Mouse (Mus musculus) midbrain, embryonic 14.5 days (tissue): ENCODE data around the gene Cnot6. TPM values are rescaled to one million over a fixed set of nuclear protein-coding genes. Genes with fewer than 3 reads are reported as not detected.

Experiments used
- ATAC-seq: fragments of 200-750 bp; cut with Nextera tagmentation; 2 replicates; pipeline ENCODE4 v1.8.0; 2017; ENCODE audit warnings: moderate number of reproducible peaks, moderate library complexity; ENCODE audit not compliant: low FRiP score, low TSS enrichment
- DNase-seq: peaks from one replicate; pipeline ENCODE4 v3.0.0-alpha.2; 2015
- H3K27ac ChIP-seq: fragments of 300-500 bp; sonication (generic); replicated peaks from 2 replicates; pipeline ENCODE4 v1.5.1; 2014; ENCODE audit warnings: mild to moderate bottlenecking, low read depth, low read length, moderate library complexity
- H3K27me3 ChIP-seq: fragments of 300-500 bp; sonication (generic); 2 replicates; pipeline ENCODE4 v1.6.1; 2014; ENCODE audit warnings: low read length, control low read depth, mixed read lengths; ENCODE audit not compliant: control insufficient read depth, insufficient read depth
- H3K36me3 ChIP-seq: fragments of 300-500 bp; sonication (generic); 2 replicates; pipeline ENCODE4 v1.6.1; 2014; ENCODE audit warnings: low read length, control low read depth; ENCODE audit not compliant: control insufficient read depth, insufficient read depth
- H3K4me1 ChIP-seq: fragments of 300-500 bp; sonication (generic); 2 replicates; pipeline ENCODE4 v1.6.1; 2014; ENCODE audit warnings: mild to moderate bottlenecking, antibody characterized with exemption, low read length, control low read depth; ENCODE audit not compliant: control insufficient read depth, insufficient read depth
- H3K4me2 ChIP-seq: fragments of 300-500 bp; sonication (generic); 2 replicates; pipeline ENCODE4 v1.6.1; 2014; ENCODE audit warnings: mild to moderate bottlenecking, low read length, moderate library complexity
- H3K4me3 ChIP-seq: fragments of 300-500 bp; sonication (generic); replicated peaks from 2 replicates; pipeline ENCODE4 v1.5.1; 2014; ENCODE audit warnings: low read depth, low read length
- H3K9ac ChIP-seq: fragments of 300-500 bp; sonication (generic); replicated peaks from 2 replicates; pipeline ENCODE4 v1.6.1; 2014; ENCODE audit warnings: mild to moderate bottlenecking, low read length, moderate library complexity
- H3K9me3 ChIP-seq: fragments of 300-500 bp; sonication (generic); 2 replicates; pipeline ENCODE4 v1.6.1; 2016; ENCODE audit warnings: low read length, control low read depth, mixed read lengths; ENCODE audit not compliant: control insufficient read depth
- WGBS: fragments of 180-500 bp; shearing (Covaris S2); extraction: QIAGEN DNeasy Blood & Tissue Kit; methylation state at CpG from one replicate; pipeline ENCODE4 v1.1.7; 2014; 5-methylcytosine and 5-hydroxymethylcytosine counted together
- polyA plus RNA-seq: library from polyadenylated mRNA; unstranded; fragments of >200 nt; fragmentation: Nextera tagmentation; extraction: Ambion mirVana; gene quantifications from 2 replicates; pipeline ENCODE4 v1.2.1, GENCODE M21; 2014

The Cnot6 gene
- polyA plus RNA-seq, 1 experiment from 2014 or later, result 57.6 TPM

- ATAC-seq (no peak), DNase-seq (peak; percentile 8)
- Histone ChIP-seq H3K36me3 (no peaks in the 10 kb centered on the region), H3K9me3 (no peaks in the 10 kb centered on the region), H3K27me3 (peaks cover 39% of the 10 kb centered on the region), H3K9ac (no peak overlapping the region), H3K4me2 (peak overlapping the region; percentile 50), H3K27ac (no peak overlapping the region), H3K4me1 (peaks cover 9% of the 10 kb centered on the region; the same call in 1 of the 2 replicates), H3K4me3 (peak overlapping the region; percentile 22)
- 6% methylated on average over 22 of the region's 22 CpGs for WGBS
Observed at GRCm38 (mm10) chr11:49634101-49634500, 78.4 kb downstream of the Cnot6 start.

- DNase-seq (no peak), ATAC-seq (no peak)
- Histone ChIP-seq H3K27ac (no peak overlapping the region), H3K9ac (no peak overlapping the region), H3K4me1 (peaks cover 9% of the 10 kb centered on the region; the same call in 1 of the 2 replicates), H3K27me3 (peaks cover 39% of the 10 kb centered on the region), H3K9me3 (no peaks in the 10 kb centered on the region), H3K4me3 (no peak overlapping the region), H3K4me2 (no peak overlapping the region), H3K36me3 (no peaks in the 10 kb centered on the region)
- WGBS, result 85% methylated on average over 2 of the region's 2 CpGs
Observed at GRCm38 (mm10) chr11:49632256-49632655, 80.3 kb downstream of the Cnot6 start.

- no peak for ATAC-seq
- H3K27me3 ChIP-seq, result peaks cover 28% of the 10 kb centered on the region
Observed at GRCm38 (mm10) chr11:49631154-49631553, 81.4 kb downstream of the Cnot6 start.

DNA sequence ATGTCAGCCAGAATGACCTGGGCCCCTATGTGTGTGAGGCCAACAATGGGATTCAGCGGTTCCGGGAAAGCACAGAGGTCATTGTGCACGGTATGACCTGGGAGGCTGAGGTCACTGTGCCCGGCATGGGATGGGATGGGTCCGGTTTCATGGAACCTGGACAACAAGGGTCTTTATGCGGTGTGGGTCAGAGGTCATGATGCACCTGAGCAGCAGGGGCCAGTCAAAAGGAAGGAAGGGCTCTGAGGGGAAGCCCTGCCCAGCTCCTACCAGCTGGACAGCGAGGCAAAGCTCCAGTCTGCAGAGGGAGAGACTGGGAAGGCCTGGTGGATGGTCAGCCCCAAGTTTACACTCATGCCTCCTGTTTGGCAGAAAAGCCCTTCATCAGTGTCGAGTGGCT is 85.8 kb downstream of the Cnot6 start:
- no peak overlapping the region for H3K27ac ChIP-seq
- H3K36me3 ChIP-seq, result no peaks in the 10 kb centered on the region
- H3K4me1 ChIP-seq, result no peaks in the 10 kb centered on the region
- 65% methylated on average over 8 of the region's 8 CpGs for WGBS
- no peak overlapping the region for H3K9ac ChIP-seq
- H3K27me3 ChIP-seq, result no peaks in the 10 kb centered on the region
- H3K4me2 ChIP-seq, result no peak overlapping the region
- H3K4me3 ChIP-seq, result no peak overlapping the region
- no peak for DNase-seq
- no peaks in the 10 kb centered on the region for H3K9me3 ChIP-seq
- ATAC-seq, result no peak

More at GRCm38 (mm10) chr11:49631154-49631553, 81.4 kb downstream of the Cnot6 start:
- Histone ChIP-seq H3K4me3 (no peak overlapping the region), H3K4me1 (peaks cover 9% of the 10 kb centered on the region; the same call in 1 of the 2 replicates), H3K27ac (no peak overlapping the region), H3K9me3 (no peaks in the 10 kb centered on the region), H3K36me3 (no peaks in the 10 kb centered on the region), H3K4me2 (no peak overlapping the region), H3K9ac (no peak overlapping the region)
- no peak for DNase-seq
- WGBS, result 27% methylated on average over 3 of the region's 3 CpGs

DNA sequence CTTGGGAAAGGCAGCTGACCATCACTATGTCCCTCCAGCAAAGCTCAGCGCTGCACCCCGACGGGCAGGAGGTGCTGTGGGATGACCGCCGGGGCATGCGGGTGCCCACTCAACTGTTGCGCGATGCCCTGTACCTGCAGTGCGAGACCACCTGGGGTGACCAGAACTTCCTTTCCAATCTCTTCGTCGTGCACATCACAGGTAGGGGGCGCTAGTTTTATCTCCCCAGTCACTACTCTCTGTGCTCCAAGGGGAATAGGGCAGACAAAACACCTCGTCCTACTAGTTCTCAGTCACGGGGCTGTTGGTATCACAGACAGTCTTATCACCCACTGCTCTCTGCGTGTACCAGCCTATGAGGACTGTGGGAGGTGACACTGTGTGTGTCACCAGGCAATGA is 86.7 kb downstream of the Cnot6 start:
- no peaks in the 10 kb centered on the region for H3K27me3 ChIP-seq
- H3K36me3 ChIP-seq, result no peaks in the 10 kb centered on the region
- WGBS, result 64% methylated on average over 15 of the region's 15 CpGs
- no peaks in the 10 kb centered on the region for H3K9me3 ChIP-seq
- no peak overlapping the region for H3K4me2 ChIP-seq
- H3K9ac ChIP-seq, result no peak overlapping the region
- H3K4me3 ChIP-seq, result no peak overlapping the region
- no peak for ATAC-seq
- DNase-seq, result no peak
- no peaks in the 10 kb centered on the region for H3K4me1 ChIP-seq
- no peak overlapping the region for H3K27ac ChIP-seq

DNA sequence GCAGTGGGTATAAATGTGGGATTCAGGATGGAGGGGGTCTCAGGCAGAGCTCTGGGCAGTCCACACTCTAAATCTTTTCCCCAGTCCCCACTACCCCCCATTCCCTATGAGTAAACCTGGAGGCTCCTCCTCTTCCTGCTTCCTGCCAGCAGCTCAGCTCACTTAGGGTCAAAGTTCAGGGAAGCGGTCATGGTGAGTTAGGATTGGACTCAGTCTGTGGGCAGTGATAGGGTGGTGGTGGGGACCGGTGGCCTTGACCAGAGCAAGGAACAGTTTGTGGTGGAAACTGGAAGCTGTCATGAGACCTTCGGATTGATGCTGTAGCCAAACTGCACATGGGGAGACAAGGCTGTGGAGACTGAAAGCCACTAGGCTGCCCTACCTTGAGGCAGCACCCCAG is 88.4 kb downstream of the Cnot6 start:
- Histone ChIP-seq H3K4me1 (no peaks in the 10 kb centered on the region), H3K27ac (no peak overlapping the region), H3K4me2 (no peak overlapping the region), H3K9me3 (no peaks in the 10 kb centered on the region), H3K27me3 (no peaks in the 10 kb centered on the region), H3K9ac (no peak overlapping the region), H3K4me3 (no peak overlapping the region), H3K36me3 (no peaks in the 10 kb centered on the region)
- WGBS, result 93% methylated on average over 3 of the region's 3 CpGs
- ATAC-seq (no peak), DNase-seq (no peak)

DNA sequence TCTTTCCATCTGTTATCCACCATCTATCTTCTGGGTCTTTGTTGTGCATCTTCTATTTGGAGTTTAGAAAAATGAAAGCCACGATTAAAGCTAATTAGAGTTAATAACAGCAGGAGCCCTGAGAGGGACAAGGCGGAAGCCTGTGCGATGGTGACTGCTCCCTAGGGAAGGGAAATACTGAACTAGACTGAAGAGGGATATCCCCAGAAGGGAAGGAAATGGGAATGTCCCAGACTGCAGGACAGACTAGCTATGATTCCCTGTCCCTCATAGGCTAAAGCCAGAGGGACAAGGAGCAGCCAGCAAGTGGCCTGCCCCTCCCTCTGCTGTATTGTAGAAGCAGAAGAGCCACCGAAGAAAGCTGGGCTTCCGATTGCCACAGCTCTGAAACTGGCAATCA is 90.6 kb downstream of the Cnot6 start:
- 82% methylated on average over 5 of the region's 5 CpGs for WGBS

More for the DNA sequence above, 90.6 kb downstream of the Cnot6 start:
- H3K4me3 ChIP-seq, result no peak overlapping the region
- no peak for DNase-seq
- no peak overlapping the region for H3K4me2 ChIP-seq
- H3K36me3 ChIP-seq, result no peaks in the 10 kb centered on the region
- H3K9ac ChIP-seq, result no peak overlapping the region
- H3K4me1 ChIP-seq, result no peaks in the 10 kb centered on the region
- no peaks in the 10 kb centered on the region for H3K27me3 ChIP-seq
- H3K9me3 ChIP-seq, result no peaks in the 10 kb centered on the region
- no peak overlapping the region for H3K27ac ChIP-seq
- no peak for ATAC-seq

Other genes starting within 250 kb of the Cnot6 start
- not detected in 2 replicates for gene Olfr1386, start 247.7 kb downstream of the Cnot6 start, polyA plus RNA-seq
- gene Olfr1385, start 223.7 kb downstream of the Cnot6 start, polyA plus RNA-seq, result not detected in 2 replicates
- gene Olfr1384, start 206.0 kb downstream of the Cnot6 start, polyA plus RNA-seq, result not detected in 2 replicates
- not detected in 2 replicates for gene Olfr1383, start 193.1 kb downstream of the Cnot6 start, polyA plus RNA-seq
- gene Olfr1382, start 184.5 kb downstream of the Cnot6 start, polyA plus RNA-seq, result not detected in 2 replicates
- not detected in 2 replicates for gene Olfr1381, start 169.3 kb downstream of the Cnot6 start, polyA plus RNA-seq
- not detected in 2 replicates for gene Olfr1380, start 155.8 kb downstream of the Cnot6 start, polyA plus RNA-seq
- 1.1 and 2.1 TPM in 2 replicates for gene Flt4, start 103.5 kb downstream of the Cnot6 start, polyA plus RNA-seq
- gene Scgb3a1, start 49.1 kb downstream of the Cnot6 start, polyA plus RNA-seq, result not detected in 2 replicates
- 4.1 and 4.5 TPM in 2 replicates for gene Gfpt2, start 81.5 kb upstream of the Cnot6 start, polyA plus RNA-seq
- 58.7 and 72.4 TPM in 2 replicates for gene Mapk9, start 134.0 kb upstream of the Cnot6 start, polyA plus RNA-seq
- 24.9 and 36.2 TPM in 2 replicates for gene Rasgef1c, start 189.1 kb upstream of the Cnot6 start, polyA plus RNA-seq